Mouse (Mus musculus): ENCODE results near the gene 4930555G01Rik. TPM values are rescaled to one million over a fixed set of nuclear protein-coding genes. Genes with fewer than 3 reads are reported as not detected.
"Not testable (repeated sequence)": the region's sequence is repeated elsewhere in the genome, so short reads cannot be mapped to it uniquely, and the experiment has no call there.

The 4930555G01Rik gene
- not detected for polyA plus RNA-seq (2012; fragmentation: generic; extraction: Trizol)

GRCm38 (mm10) chr14:5050329-5050728, at the start of gene 4930555G01Rik:
Gene 4930555G01Rik (plus strand): TSS chr14:5050629.
- H3ac ChIP-seq (ENCODE audit: control insufficient read depth, insufficient read length); H3K27me3 ChIP-seq (ENCODE audit: control insufficient read depth, insufficient read depth, insufficient read length); H3K36me3 ChIP-seq (ENCODE audit: control insufficient read depth, insufficient read depth): not testable (repeated sequence)

GRCm38 (mm10) chr14:5015591-5015990, 34.8 kb upstream of the 4930555G01Rik start, which contains the start of gene Gm3298:
Gene Gm3298 (plus strand): TSS chr14:5015891.
- H3K79me2 ChIP-seq (ENCODE audit: control insufficient read depth, insufficient read depth): not testable (repeated sequence)

More at GRCm38 (mm10) chr14:5050329-5050728, at the start of gene 4930555G01Rik:
- not testable (repeated sequence) for H3K4me3 ChIP-seq; H3K4me2 ChIP-seq (ENCODE audit: low read depth); H3K79me2 ChIP-seq (ENCODE audit: control insufficient read depth, insufficient read depth)

GRCm38 (mm10) chr14:5070611-5071490, 20.4 kb downstream of the 4930555G01Rik start, which contains the start of gene Gm8281:
Gene Gm8281 (plus strand): TSS chr14:5071040.
- not testable (repeated sequence) for H3K4me2 ChIP-seq (ENCODE audit: low read depth); H3K4me3 ChIP-seq; H3K27me3 ChIP-seq (ENCODE audit: control insufficient read depth, insufficient read depth, insufficient read length); H3K36me3 ChIP-seq (ENCODE audit: control insufficient read depth, insufficient read depth); H3K79me2 ChIP-seq (ENCODE audit: control insufficient read depth, insufficient read depth); H3ac ChIP-seq (ENCODE audit: control insufficient read depth, insufficient read length)

More at GRCm38 (mm10) chr14:5015591-5015990, 34.8 kb upstream of the 4930555G01Rik start, which contains the start of gene Gm3298:
- not testable (repeated sequence) for H3K27me3 ChIP-seq (ENCODE audit: control insufficient read depth, insufficient read depth, insufficient read length); H3ac ChIP-seq (ENCODE audit: control insufficient read depth, insufficient read length); H3K36me3 ChIP-seq (ENCODE audit: control insufficient read depth, insufficient read depth); H3K4me3 ChIP-seq; H3K4me2 ChIP-seq (ENCODE audit: low read depth)

Other genes starting within 250 kb of the 4930555G01Rik start
- not detected for gene Gm3269, start 212.5 kb upstream of the 4930555G01Rik start, polyA plus RNA-seq (2012; fragmentation: generic; extraction: Trizol)
- not detected for gene Gm3264, start 195.1 kb upstream of the 4930555G01Rik start, polyA plus RNA-seq (2012; fragmentation: generic; extraction: Trizol)
- gene Gm3278, start 158.2 kb upstream of the 4930555G01Rik start, polyA plus RNA-seq (2012; fragmentation: generic; extraction: Trizol): not detected
- not detected for gene Gm8297, start 66.7 kb upstream of the 4930555G01Rik start, polyA plus RNA-seq (2012; fragmentation: generic; extraction: Trizol)
- gene Gm3298, start 34.7 kb upstream of the 4930555G01Rik start, polyA plus RNA-seq (2012; fragmentation: generic; extraction: Trizol): not detected
- gene Gm8281, start 20.4 kb downstream of the 4930555G01Rik start, polyA plus RNA-seq (2012; fragmentation: generic; extraction: Trizol): not detected
- not detected for gene Gm8279, start 80.9 kb downstream of the 4930555G01Rik start, polyA plus RNA-seq (2012; fragmentation: generic; extraction: Trizol)
- gene Gm3317, start 113.9 kb downstream of the 4930555G01Rik start, polyA plus RNA-seq (2012; fragmentation: generic; extraction: Trizol): not detected
- gene Gm8271, start 135.2 kb downstream of the 4930555G01Rik start, polyA plus RNA-seq (2012; fragmentation: generic; extraction: Trizol): not detected
- not detected for gene Gm3526, start 210.0 kb downstream of the 4930555G01Rik start, polyA plus RNA-seq (2012; fragmentation: generic; extraction: Trizol)

Measured in myocyte (in vitro differentiated cells).